Mouse (Mus musculus): ENCODE results near the gene Def6.
"Not testable (repeated sequence)": the region's sequence is repeated elsewhere in the genome, so short reads cannot be mapped to it uniquely, and the experiment has no call there.

Def6 gene

GRCm38 (mm10) chr17:28207092-28207491 lies 486 bp upstream of the Def6 start:
- DNase-seq (ENCODE audit: low read depth, low spot score): no peak

DNA sequence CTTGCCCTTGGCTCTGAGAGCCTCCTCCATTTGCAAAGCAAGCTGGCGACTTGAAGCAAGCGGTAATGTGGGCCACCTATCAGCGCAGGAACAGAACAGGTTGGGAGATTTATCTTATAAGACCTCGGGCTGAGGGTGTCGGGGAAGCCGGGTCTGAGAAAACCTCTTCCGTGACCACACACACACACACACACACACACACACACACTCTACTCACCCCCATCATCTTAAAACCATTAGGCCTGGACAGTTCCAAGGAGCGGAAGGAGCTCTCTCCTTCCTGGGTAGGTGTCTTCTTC lies 685 bp downstream of the Def6 start:
- no peak for DNase-seq (ENCODE audit: low read depth, low spot score)

DNA sequence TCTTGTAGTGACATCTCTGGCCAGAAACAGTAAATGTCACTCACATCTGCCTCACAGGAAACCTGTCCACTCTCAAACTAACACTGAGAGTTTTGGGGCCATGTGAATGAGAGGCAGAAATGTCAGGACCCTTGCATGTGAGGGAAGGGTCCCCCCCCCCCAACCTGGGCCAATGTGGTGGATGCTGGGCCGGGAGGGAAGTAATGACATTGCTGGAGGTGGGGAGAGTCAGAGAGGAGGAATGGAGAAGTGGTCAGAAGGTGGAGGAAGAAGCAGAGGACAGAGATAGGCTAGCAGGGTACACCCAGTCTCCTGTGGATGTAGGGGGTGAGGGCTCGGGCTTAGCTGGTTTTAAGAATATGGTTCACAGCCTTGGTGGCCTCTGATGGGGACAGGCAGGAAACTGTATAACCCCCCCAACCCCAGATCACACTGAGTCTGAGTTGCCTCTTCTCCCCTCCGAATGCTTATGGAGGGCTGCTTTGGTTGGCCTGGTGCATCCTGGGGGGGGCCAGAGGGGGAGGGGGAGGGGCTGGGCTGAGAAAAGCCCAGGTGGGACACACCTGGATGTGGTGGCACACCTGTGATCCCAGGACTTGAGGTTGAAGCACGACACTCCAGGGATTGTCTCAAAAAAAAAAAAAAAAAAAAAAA lies 2.0 kb downstream of the Def6 start:
- no peak for DNase-seq (ENCODE audit: low read depth, low spot score)

DNA sequence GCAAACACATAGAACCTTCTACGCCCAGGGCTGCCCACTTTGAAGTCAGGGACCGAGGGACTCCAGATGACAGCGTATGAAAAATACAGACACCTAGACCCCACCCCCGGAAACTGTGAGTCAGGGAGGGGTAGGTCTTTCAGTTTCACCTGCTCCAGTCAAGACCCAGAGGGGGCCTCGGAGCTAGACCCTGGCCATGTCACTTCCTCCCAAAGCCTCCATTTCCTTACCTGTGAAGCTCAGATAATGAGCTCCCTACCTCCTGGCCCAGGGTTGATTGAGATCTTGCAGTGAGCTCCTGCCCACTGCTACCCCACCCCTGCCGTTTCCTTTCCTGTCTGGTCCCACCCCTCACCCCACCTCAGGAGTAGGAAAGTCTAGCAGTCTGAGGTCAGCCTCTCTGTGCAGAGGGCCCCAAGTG lies 4.4 kb downstream of the Def6 start:
- DNase-seq (ENCODE audit: low read depth, low spot score): no peak

DNA sequence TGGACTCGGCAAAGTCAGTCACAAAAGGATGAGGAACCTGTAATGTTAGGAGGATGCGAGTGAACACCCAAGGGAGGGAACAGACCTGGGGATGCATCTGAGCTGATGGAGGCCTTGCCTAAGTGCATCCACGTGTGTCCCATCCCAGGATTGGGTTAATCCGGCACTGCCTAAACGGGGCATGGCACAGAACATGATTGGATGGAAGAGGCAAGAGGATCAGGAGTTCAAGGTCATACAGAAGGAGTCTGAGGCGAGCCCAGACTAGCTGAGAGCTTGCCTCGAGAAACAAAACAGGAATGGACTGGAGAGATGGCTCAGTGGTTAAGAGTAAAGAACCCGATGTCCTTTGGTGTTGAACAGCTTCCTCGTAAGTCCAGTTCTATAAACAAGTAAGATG lies 4.8 kb downstream of the Def6 start:
- DNase-seq (ENCODE audit: low read depth, low spot score): no peak

GRCm38 (mm10) chr17:28213236-28213635 lies 5.7 kb downstream of the Def6 start:
- DNase-seq (ENCODE audit: low read depth, low spot score): no peak

GRCm38 (mm10) chr17:28216791-28217190 lies 9.2 kb downstream of the Def6 start:
- no peak for DNase-seq (ENCODE audit: low read depth, low spot score)

GRCm38 (mm10) chr17:28217721-28218649 lies 10.4 kb downstream of the Def6 start:
- DNase-seq (ENCODE audit: low read depth, low spot score): no peak

GRCm38 (mm10) chr17:28222463-28222862 lies 14.9 kb downstream of the Def6 start:
- DNase-seq (ENCODE audit: low read depth, low spot score): not testable (repeated sequence)

GRCm38 (mm10) chr17:28223561-28224391 lies 16.2 kb downstream of the Def6 start:
- DNase-seq (ENCODE audit: low read depth, low spot score): peak; percentile 58

DNA sequence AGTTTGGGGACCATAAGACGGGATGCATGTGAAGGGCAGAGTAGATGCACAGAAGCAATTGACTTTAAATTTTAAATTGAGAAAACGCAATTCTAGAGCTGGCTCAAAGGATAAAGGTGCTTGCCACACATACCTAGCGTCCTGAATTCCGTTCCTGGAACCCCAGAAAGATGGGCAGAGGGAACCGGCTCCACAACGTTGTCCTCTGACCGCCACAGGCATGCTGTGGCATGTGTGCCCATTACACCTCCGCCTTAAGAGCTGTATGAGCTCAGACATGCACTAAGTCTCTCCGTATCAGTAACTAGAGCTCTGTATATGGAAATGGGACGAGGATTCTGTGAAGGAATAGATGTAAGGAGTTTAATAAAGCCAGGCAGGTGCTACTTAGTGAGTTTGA lies 17.0 kb downstream of the Def6 start:
- DNase-seq (ENCODE audit: low read depth, low spot score): no peak

DNA sequence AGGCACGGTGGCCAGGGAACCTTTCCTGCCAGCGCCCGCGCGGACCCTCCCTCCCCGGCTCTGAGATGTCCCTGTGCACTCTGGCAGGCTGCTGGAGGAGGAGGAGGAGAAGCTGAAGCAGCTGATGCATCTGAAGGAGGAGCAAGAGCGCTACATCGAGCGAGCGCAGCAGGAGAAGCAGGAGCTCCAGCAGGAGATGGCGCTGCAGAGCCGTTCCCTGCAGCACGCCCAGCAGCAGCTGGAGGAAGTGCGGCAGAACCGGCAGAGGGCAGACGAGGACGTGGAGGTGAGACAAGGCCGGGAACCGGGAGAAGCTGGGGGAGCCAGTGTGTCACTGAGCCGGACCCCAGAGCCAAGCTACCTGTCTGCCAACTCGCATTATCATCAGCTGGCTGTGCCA lies 18.4 kb downstream of the Def6 start:
- peak; percentile 79 for DNase-seq (ENCODE audit: low read depth, low spot score)

- DNase-seq (ENCODE audit: low read depth, low spot score): no peak
These were observed 22.9 kb downstream of the Def6 start for GRCm38 (mm10) chr17:28230486-28230885.

GRCm38 (mm10) chr17:28231026-28231736 lies 23.6 kb downstream of the Def6 start:
- DNase-seq (ENCODE audit: low read depth, low spot score): peak; percentile 21

GRCm38 (mm10) chr17:28232475-28233060 lies 25.0 kb downstream of the Def6 start, which contains the start of gene Ppard:
Gene Ppard, plus strand, starts transcription at chr17:28232700.
- DNase-seq (ENCODE audit: low read depth, low spot score): peak; percentile 97

GRCm38 (mm10) chr17:28233091-28233731 lies 25.6 kb downstream of the Def6 start:
- peak; percentile 48 for DNase-seq (ENCODE audit: low read depth, low spot score)

GRCm38 (mm10) chr17:28234641-28235040 lies 27.1 kb downstream of the Def6 start:
- no peak for DNase-seq (ENCODE audit: low read depth, low spot score)

DNA sequence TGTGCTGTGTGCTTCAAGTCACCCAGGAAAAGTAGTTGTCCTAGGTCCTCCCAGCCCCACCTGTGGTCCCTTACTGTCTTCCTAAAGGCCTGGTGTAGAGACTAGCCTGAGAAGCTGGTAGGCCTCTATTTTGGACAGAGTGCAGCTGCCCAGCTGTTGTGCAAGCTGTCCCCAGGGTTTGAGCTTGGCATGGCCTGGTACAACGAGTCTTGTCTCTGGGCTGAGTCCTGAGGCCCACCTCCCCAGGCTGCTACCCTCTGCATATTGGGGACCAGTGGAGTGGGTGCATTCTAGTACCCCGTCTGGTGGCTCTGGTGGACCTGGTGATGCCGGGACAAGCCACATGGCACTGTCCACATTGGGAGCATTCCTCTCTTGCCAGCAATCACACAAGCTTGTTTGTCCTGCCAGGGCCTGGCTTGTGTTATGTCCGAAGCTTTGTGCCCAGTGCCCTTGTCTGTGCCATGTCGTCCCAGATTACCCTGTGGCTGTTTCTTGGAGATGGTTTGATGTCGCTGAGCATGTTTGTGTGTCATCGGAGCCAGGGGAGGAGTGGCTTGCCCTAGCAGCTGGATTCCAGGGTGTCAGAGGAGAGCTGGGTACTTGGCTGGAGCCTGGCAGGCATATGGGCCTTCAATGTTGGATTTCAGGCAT lies 28.5 kb downstream of the Def6 start:
- peak; percentile 58 for DNase-seq (ENCODE audit: low read depth, low spot score)

- DNase-seq (ENCODE audit: low read depth, low spot score): peak; percentile 79
These were observed 29.0 kb downstream of the Def6 start for GRCm38 (mm10) chr17:28236636-28237015.

DNA sequence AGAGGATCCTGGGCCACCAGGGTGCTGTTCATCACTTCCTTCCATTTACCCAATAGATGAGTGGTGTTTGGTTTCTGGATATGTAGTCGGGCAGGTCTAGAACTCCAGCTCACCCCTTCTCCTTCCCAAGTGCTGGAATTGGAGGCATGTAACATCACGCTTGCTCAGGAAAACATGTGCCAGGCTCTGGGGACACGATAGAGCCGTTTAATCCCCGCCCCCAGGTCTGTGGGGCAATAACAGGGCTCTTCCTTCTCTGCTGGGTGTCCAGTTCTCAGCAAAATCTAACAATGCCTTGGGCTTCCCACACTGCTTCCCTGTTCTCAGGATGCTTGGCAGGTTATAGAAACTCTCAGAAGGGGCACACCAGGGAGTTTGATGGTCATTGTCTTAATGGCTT lies 29.8 kb downstream of the Def6 start:
- DNase-seq (ENCODE audit: low read depth, low spot score): no peak

Data from 3T3-L1 (cell line).